Mouse (Mus musculus) left cerebral cortex, adult 8-10 months (tissue): Measurements from ENCODE around the gene Mapk7. TPM values are rescaled to one million over a fixed set of nuclear protein-coding genes. Genes with fewer than 3 reads are reported as not detected.
A peak's percentile ranks its signal among the peaks of the same experiment; 100 is the strongest.

Source experiments
- DNase-seq, 2 experiments: peaks; one replicate each; pipeline ENCODE4 v3.0.0; 2022; ENCODE audit warnings: low spot score in 2 of 2
- total RNA-seq, 4 experiments: library from RNA; stranded (reverse); gene quantifications; 2 replicates each; pipeline ENCODE4 v1.2.4; 2022

Gene Mapk7
- total RNA-seq, 4 experiments from 2014 or later, result 19.5 to 22.4 (median 21.0) TPM

DNA sequence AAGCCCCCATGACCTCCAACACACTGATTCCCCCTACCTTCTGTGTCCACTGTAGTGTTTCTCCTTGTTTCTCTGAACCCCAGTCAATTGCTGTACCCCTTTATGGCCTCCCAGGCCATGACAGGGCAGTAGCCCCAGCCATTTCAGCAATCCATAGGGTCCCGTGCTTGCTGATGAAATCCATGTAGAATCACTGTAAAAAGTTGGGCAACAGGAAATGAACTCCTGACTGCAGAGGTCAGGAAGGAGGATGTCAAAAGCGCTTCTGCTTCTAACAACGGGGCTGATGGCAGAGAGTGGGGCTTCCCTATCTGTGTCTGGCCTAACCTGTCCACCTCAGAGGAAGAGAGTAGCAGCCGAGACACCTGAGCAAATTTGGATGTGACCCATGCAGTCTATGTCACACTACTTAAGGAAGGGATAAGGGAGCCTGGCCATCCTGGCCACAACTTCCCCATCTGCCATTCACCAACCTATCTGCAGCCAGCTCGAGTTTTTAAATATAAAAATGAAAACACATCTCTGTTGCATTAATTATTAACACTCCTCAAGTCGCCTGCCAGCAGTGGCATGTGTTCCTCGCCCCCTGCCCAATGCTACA is 24.8 kb downstream of the Mapk7 start:
- no peak for DNase-seq

GRCm38 (mm10) chr11:61468534-61468933 is 25.7 kb downstream of the Mapk7 start:
- DNase-seq, result no peak

- DNase-seq, result no peak
Observed at GRCm38 (mm10) chr11:61465422-61465821, 28.8 kb downstream of the Mapk7 start.

GRCm38 (mm10) chr11:61464071-61464470 is 30.1 kb downstream of the Mapk7 start:
- DNase-seq, result no peak

- no peak for DNase-seq
Observed at GRCm38 (mm10) chr11:61449499-61450292, 44.5 kb downstream of the Mapk7 start.

DNA sequence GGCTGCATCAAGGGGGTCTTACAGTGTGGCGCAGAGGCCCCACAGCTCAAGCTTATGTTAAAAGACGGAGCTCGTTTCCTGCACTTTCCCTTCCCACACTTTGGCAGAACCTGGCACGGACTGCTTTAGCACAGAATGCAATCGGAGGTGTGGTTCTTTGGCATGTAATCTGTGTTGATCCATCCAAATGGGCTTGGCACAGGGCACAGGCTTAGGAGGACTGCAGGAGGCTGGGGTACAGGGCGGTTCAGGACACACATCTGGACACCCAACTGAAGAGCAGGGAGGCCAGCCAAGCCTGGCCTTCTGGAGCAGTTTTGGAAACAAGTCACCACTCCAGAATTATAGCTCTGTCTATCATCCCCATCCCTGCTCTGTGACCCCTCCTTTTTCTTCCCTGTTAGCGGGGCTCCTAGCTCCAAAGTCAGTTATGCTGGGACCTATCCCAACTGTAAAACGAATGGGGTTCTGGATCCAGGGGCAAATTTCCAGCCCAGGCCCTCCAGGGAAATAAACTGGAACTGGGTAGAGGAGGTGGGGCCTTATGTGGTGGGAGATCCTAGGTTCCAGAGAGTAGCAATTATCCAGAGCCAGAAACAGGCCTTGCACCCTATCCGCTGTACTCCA is 45.5 kb downstream of the Mapk7 start:
- no peak for DNase-seq

- DNase-seq, result no peak
Observed at GRCm38 (mm10) chr11:61448041-61448440, 46.2 kb downstream of the Mapk7 start.

- no peak for DNase-seq
Observed at GRCm38 (mm10) chr11:61447296-61447695, 46.9 kb downstream of the Mapk7 start.

GRCm38 (mm10) chr11:61443807-61444206 is 50.4 kb downstream of the Mapk7 start:
- no peak for DNase-seq

- DNase-seq, result peak in 1 of 2 experiments; percentile 71
Observed at GRCm38 (mm10) chr11:61441670-61442069, 52.5 kb downstream of the Mapk7 start.

DNA sequence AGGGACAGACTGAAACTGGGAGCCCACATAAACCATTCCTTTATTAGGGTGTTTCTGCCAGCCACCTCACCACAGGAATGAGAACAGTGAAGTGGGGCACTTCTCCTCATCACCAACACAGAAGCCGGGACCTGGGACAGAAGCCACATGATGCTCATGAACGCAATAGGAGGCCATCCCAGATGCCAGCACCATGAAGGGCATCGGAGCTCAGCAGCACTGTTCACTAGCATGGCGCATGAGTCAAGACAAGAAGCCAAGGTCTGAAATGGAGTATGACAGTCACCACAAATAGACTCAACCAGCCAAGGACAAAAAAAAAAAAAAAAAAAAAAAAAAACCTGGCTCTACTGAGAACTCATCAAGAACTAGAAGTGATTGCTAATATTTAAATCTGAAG is 53.8 kb downstream of the Mapk7 start:
- no peak for DNase-seq

DNA sequence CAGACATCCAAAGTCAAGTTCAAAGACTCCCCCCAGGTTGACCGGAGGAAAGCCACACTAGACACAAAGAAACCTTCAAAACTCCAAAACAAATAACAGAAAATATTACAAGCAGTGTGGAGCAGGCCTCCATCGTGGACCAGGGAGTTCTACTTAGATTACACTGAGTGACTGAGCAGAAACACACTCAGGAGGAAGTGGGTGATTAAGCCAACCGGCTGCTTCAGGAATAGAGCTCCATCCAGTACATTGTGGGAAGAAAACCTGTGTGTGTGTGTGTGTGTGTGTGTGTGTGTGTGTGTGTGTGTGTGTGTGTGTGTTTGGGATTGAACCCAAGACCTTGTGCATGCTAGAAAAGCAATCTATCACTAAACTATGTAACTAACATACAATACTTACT is 55.0 kb downstream of the Mapk7 start:
- no peak for DNase-seq

Other genes starting within 250 kb of the Mapk7 start
- 10 to 100 TPM; 54.8 to 58.9 (median 56.1) TPM for gene Aldh3a2, start 226.9 kb downstream of the Mapk7 start, total RNA-seq
- under 1 TPM; 0.23 to 0.55 (median 0.27) TPM for gene Slc47a2, start 151.5 kb downstream of the Mapk7 start, total RNA-seq
- 1 to 10 TPM; 1.6 to 3.3 (median 2.9) TPM for gene Slc47a1, start 116.1 kb downstream of the Mapk7 start, total RNA-seq
- 100 to 1,000 TPM; 223 to 281 (median 257) TPM for gene Rnf112, start 40.3 kb downstream of the Mapk7 start, total RNA-seq
- 1 to 10 TPM; 1.9 to 4.0 (median 3.1) TPM for gene Mfap4, start 9.0 kb downstream of the Mapk7 start, total RNA-seq
- gene B9d1, start 10.7 kb upstream of the Mapk7 start, total RNA-seq, result 10 to 100 TPM; 46.9 to 57.8 (median 47.2) TPM
- gene Epn2, start 85.3 kb upstream of the Mapk7 start, total RNA-seq, result 100 to 1,000 TPM; 101 to 118 (median 107) TPM
- 1 to 10 TPM; 3.3 to 5.2 (median 4.9) TPM for gene Grap, start 158.9 kb upstream of the Mapk7 start, total RNA-seq
- gene Fam83g, start 189.7 kb upstream of the Mapk7 start, total RNA-seq, result under 1 TPM in 2 of 4 experiments, not detected in 2; 0.09 to 0.28 TPM
- gene Slc5a10, start 226.4 kb upstream of the Mapk7 start, total RNA-seq, result under 1 TPM in 3 of 4 experiments, not detected in 1; 0.20 to 0.33 (median 0.32) TPM